Mouse (Mus musculus) E14TG2a.4 (cell line): ENCODE results near the gene Gm8879.
"Not testable (repeated sequence)": the region's sequence is repeated elsewhere in the genome, so short reads cannot be mapped to it uniquely, and the experiment has no call there.

Experiments used
- H3K27me3 ChIP-seq: 2 replicates; pipeline ENCODE4 v1.6.1; 2014; ENCODE audit warnings: low read length, control low read depth; ENCODE audit not compliant: insufficient read depth
- H3K36me3 ChIP-seq: 2 replicates; pipeline ENCODE4 v1.6.1; 2014; ENCODE audit warnings: low read length, control low read depth; ENCODE audit not compliant: insufficient read depth
- H3K4me1 ChIP-seq: replicated peaks from 2 replicates; pipeline ENCODE4 v1.6.1; 2014; ENCODE audit warnings: low read depth, low read length, control low read depth
- H3K4me3 ChIP-seq: replicated peaks from 2 replicates; pipeline ENCODE4 v1.5.1; 2014; ENCODE audit warnings: mild to moderate bottlenecking, low read length
- H3K9me3 ChIP-seq: 2 replicates; pipeline ENCODE4 v1.6.1; 2014; ENCODE audit warnings: low read length, control low read depth

Gene Gm8879

GRCm38 (mm10) chr5:11127334-11127733 lies at the start of gene Gm8879:
TSS of gene Gm8879 (plus strand) at chr5:11127634.
- H3K4me3 ChIP-seq, H3K36me3 ChIP-seq, H3K27me3 ChIP-seq, H3K9me3 ChIP-seq, H3K4me1 ChIP-seq: not testable (repeated sequence)

- not testable (repeated sequence) for H3K4me1 ChIP-seq, H3K4me3 ChIP-seq, H3K36me3 ChIP-seq, H3K27me3 ChIP-seq, H3K9me3 ChIP-seq
Observed at GRCm38 (mm10) chr5:11138031-11138430, 10.6 kb downstream of the Gm8879 start.
